ENCODE assay signal across 15 mouse cellular contexts in the genomic region with DNA sequence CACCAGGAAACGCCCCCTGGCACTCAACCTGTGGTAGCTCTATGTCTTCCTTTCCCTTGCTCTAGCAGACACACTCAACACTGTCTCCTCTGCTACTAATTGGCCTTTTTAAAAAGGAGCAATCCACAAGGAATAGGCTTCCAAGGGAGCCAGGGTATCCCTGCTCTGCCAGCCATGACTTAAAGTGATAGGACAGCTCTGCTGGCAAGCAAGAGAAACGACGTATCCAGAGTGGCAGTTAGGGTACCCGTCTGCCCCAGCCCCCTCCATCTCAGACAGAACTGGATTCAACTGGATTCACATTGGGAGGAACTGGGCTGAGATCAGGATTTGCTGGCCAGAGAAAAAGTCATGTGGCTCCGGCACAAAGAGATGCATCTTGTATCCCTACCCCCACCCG.
DNase-seq lines count a peak whose midpoint lies in the region; ATAC-seq and TF ChIP-seq lines count a peak whose summit lies in the region.
"Had no signal": no experiment of that assay in that cellular context is flagged by ENCODE, and none has a peak within 500 bp of the region (broad histone marks: within the 10 kb centered on the region; RNA-seq: fewer than 3 reads in every experiment).

No protein-coding gene starts in this region.

- peak in 1 of 2 experiments; percentile 50 for DNase-seq in cerebellum, adult 2 months
- no peak for DNase-seq in cerebellum, adult 11 months
- DNase-seq in heart, embryonic 10.5 days (ENCODE audit: low spot score): no peak
- DNase-seq in brain, embryonic 14.5 days (ENCODE audit: low read depth): peak; percentile 54
- no peak for DNase-seq in lung, postnatal 4 days
- DNase-seq in right cerebral cortex, postnatal 36 days (ENCODE audit: low spot score in 2 of 2): no peak
- DNase-seq: adrenal gland, postnatal 14 days; lung, adult 2 months had no signal

- peaks cover 29% of the 10 kb centered on the region for H3K4me1 ChIP-seq in cerebellum, adult 2 months (ENCODE audit: control insufficient read depth, insufficient read depth, low read length)
- peaks cover 80% of the 10 kb centered on the region for H3K4me1 ChIP-seq in heart, embryonic 13.5 days
- peaks cover 81% of the 10 kb centered on the region for H3K4me1 ChIP-seq in heart, embryonic 10.5 days

- TF ChIP-seq CTCF in cerebellum, adult 2 months (IDR thresholded peaks at IDR 0.05; ENCODE audit: borderline replicate concordance, insufficient read depth, low read depth, low read length): no peak
- TF ChIP-seq CTCF in brain, embryonic 14.5 days (IDR thresholded peaks at IDR 0.05; ENCODE audit: borderline replicate concordance, extremely low read depth, insufficient read depth, insufficient read length): no peak

- ATAC-seq in heart, embryonic 13.5 days (ENCODE audit: extremely low read depth, insufficient number of reproducible peaks, low FRiP score, low TSS enrichment): no peak
- ATAC-seq: CD4-positive, CD25-positive, alpha-beta regulatory T cell, adult 4 months; Patski had no signal

- H3K27me3 ChIP-seq in cerebellum, adult 2 months (ENCODE audit: control insufficient read depth, insufficient read depth, low read length): no peaks in the 10 kb centered on the region
- H3K27me3 ChIP-seq in heart, embryonic 13.5 days (replicated peaks): no peaks in the 10 kb centered on the region
- no peaks in the 10 kb centered on the region for H3K27me3 ChIP-seq in heart, embryonic 10.5 days (ENCODE audit: insufficient read depth, poor library complexity, severe bottlenecking)
- H3K27me3 ChIP-seq in myocyte (ENCODE audit: control insufficient read depth, insufficient read depth, insufficient read length): no peaks in the 10 kb centered on the region
- H3K27me3 ChIP-seq: Patski had no signal

- peaks cover 36% of the 10 kb centered on the region for H3K79me2 ChIP-seq in myocyte (ENCODE audit: control insufficient read depth, insufficient read depth)

- peaks cover 14% of the 10 kb centered on the region for H3K36me3 ChIP-seq in heart, embryonic 13.5 days
- peaks cover 5% of the 10 kb centered on the region; the same call in 1 of the 2 replicates for H3K36me3 ChIP-seq in heart, embryonic 10.5 days
- no peaks in the 10 kb centered on the region for H3K36me3 ChIP-seq in myocyte (ENCODE audit: control insufficient read depth, insufficient read depth)
- H3K36me3 ChIP-seq: neural tube, embryonic 12.5 days had no signal

- peak overlapping the region; percentile 61 for H3K4me3 ChIP-seq in cerebellum, adult 2 months (replicated peaks; ENCODE audit: insufficient read depth, low read depth, low read length)
- H3K4me3 ChIP-seq in heart, embryonic 13.5 days: no peak overlapping the region
- H3K4me3 ChIP-seq in heart, embryonic 10.5 days: no peak overlapping the region
- peak overlapping the region; percentile 79 for H3K4me3 ChIP-seq in myocyte
- H3K4me3 ChIP-seq: heart, adult 2 months; neural tube, embryonic 12.5 days had no signal

- no peak overlapping the region for H3K4me2 ChIP-seq in heart, embryonic 13.5 days
- H3K4me2 ChIP-seq in myocyte (ENCODE audit: low read depth): peak overlapping the region; percentile 38
- H3K4me2 ChIP-seq: liver, embryonic 11.5 days; neural tube, embryonic 12.5 days had no signal

- no peak for TF ChIP-seq POLR2A in cerebellum, adult 2 months (IDR thresholded peaks at IDR 0.05; ENCODE audit: borderline replicate concordance, insufficient read depth, low read length)
- no peak for TF ChIP-seq POLR2A in brain, embryonic 14.5 days (IDR thresholded peaks at IDR 0.05; ENCODE audit: borderline replicate concordance, extremely low read depth, insufficient read depth, insufficient read length, poor library complexity, severe bottlenecking)
- TF ChIP-seq POLR2A in myocyte (IDR thresholded peaks at IDR 0.05; ENCODE audit: insufficient read length, low read depth): no peak

- H3ac ChIP-seq in myocyte (ENCODE audit: control insufficient read depth, insufficient read length): no peak overlapping the region

- peak overlapping the region; percentile 67 for H3K27ac ChIP-seq in cerebellum, adult 2 months (ENCODE audit: insufficient read depth, low read length)
- H3K27ac ChIP-seq in heart, embryonic 13.5 days (replicated peaks): no peak overlapping the region
- H3K27ac ChIP-seq in heart, embryonic 10.5 days: no peak overlapping the region
- H3K27ac ChIP-seq: heart, adult 2 months; neural tube, embryonic 12.5 days had no signal

- WGBS in cerebellum, adult 2 months: 8% methylated on average over 6 of the region's 6 CpGs
- WGBS in heart, embryonic 13.5 days: 86% methylated on average over 6 of the region's 6 CpGs
- WGBS in heart, embryonic 10.5 days: 86% methylated on average over 6 of the region's 6 CpGs

- 0 out of 2 replicates have a peak overlapping the region, but pooled peaks have one; percentile 12 for H3K9ac ChIP-seq in heart, embryonic 13.5 days
- H3K9ac ChIP-seq: neural tube, embryonic 12.5 days had no signal

- H3K9me3 ChIP-seq in heart, embryonic 13.5 days: no peaks in the 10 kb centered on the region
- no peaks in the 10 kb centered on the region for H3K9me3 ChIP-seq in heart, embryonic 10.5 days
- H3K9me3 ChIP-seq: neural tube, embryonic 12.5 days had no signal

TF ChIP-seq in myocyte, 11 proteins besides CTCF, POLR2A, EP300 and RAD21:
- TF ChIP-seq REST (IDR thresholded peaks at IDR 0.05; ENCODE audit: insufficient read depth, insufficient read length) (no peak), SRF (IDR thresholded peaks at IDR 0.05; ENCODE audit: control insufficient read depth, insufficient read length, low read depth) (no peak), MAX (IDR thresholded peaks at IDR 0.05; ENCODE audit: low read depth) (no peak), MYOD1 (IDR thresholded peaks at IDR 0.05; ENCODE audit: control insufficient read depth in 1 of 3, insufficient read length in 2 of 3, low read depth in 2 of 3) (no peak)

Comparison
In these comparisons a context has a peak if more than half of its experiments do, and no peak if none do; other contexts are left out.
1. H3K4me3 ChIP-seq: peak in cerebellum, adult 2 months (single experiment) and myocyte (single experiment); none in heart, embryonic 13.5 days (single experiment) and heart, embryonic 10.5 days (single experiment).